Mouse (Mus musculus) embryonic facial prominence, embryonic 11.5 days (tissue): ENCODE data around the gene Gm9972. TPM values are rescaled to one million over a fixed set of nuclear protein-coding genes. Genes with fewer than 3 reads are reported as not detected.

Experiments used
- ATAC-seq: fragments of 200-750 bp; cut with Nextera tagmentation; replicated peaks from 2 replicates; pipeline ENCODE4 v1.8.0; 2017; ENCODE audit warnings: low read depth; ENCODE audit not compliant: insufficient number of reproducible peaks, low FRiP score, low TSS enrichment
- DNase-seq: peaks from one replicate; pipeline ENCODE4 v3.0.0-alpha.2; 2015; ENCODE audit warnings: low spot score
- H3K27ac ChIP-seq: fragments of 300-500 bp; sonication (generic); replicated peaks from 2 replicates; pipeline ENCODE4 v1.5.1; 2014; ENCODE audit warnings: mild to moderate bottlenecking, low read depth, low read length, control low read depth
- H3K27me3 ChIP-seq: fragments of 300-500 bp; sonication (generic); 2 replicates; pipeline ENCODE4 v1.6.1; 2014; ENCODE audit warnings: mild to moderate bottlenecking, low read length, moderate library complexity, mixed read lengths; ENCODE audit not compliant: control insufficient read depth, insufficient read depth
- H3K36me3 ChIP-seq: fragments of 300-500 bp; sonication (generic); replicated peaks from 2 replicates; pipeline ENCODE4 v1.6.1; 2014; ENCODE audit warnings: low read depth, mild to moderate bottlenecking, low read length, moderate library complexity, mixed read lengths; ENCODE audit not compliant: control insufficient read depth, insufficient read depth
- H3K4me1 ChIP-seq: fragments of 300-500 bp; sonication (generic); 2 replicates; pipeline ENCODE4 v1.6.1; 2014; ENCODE audit warnings: low read length, mixed read lengths; ENCODE audit not compliant: control insufficient read depth, insufficient read depth
- H3K4me2 ChIP-seq: fragments of 300-500 bp; sonication (generic); 2 replicates; pipeline ENCODE4 v1.6.1; 2014; ENCODE audit warnings: low read depth, mild to moderate bottlenecking, control low read depth, low read length, moderate library complexity
- H3K4me3 ChIP-seq: fragments of 300-500 bp; sonication (generic); 2 replicates; pipeline ENCODE4 v1.5.1; 2014; ENCODE audit warnings: low read depth, low read length, control low read depth
- H3K9ac ChIP-seq: fragments of 300-500 bp; sonication (generic); replicated peaks from 2 replicates; pipeline ENCODE4 v1.6.1; 2014; ENCODE audit warnings: mild to moderate bottlenecking, control low read depth, low read length
- H3K9me3 ChIP-seq: fragments of 300-500 bp; sonication (generic); replicated peaks from 2 replicates; pipeline ENCODE4 v1.6.1; 2016; ENCODE audit warnings: mild to moderate bottlenecking, low read length, inconsistent platforms, mixed read lengths; ENCODE audit not compliant: control insufficient read depth
- WGBS: fragments of 180-500 bp; shearing (Covaris S2); extraction: QIAGEN DNeasy Blood & Tissue Kit; methylation state at CpG from one replicate; pipeline ENCODE4 v1.1.7; 2014; 5-methylcytosine and 5-hydroxymethylcytosine counted together
- polyA plus RNA-seq: library from polyadenylated mRNA; unstranded; fragments of >200 nt; fragmentation: Nextera tagmentation; extraction: Ambion mirVana; gene quantifications from 2 replicates; pipeline ENCODE4 v1.2.1, GENCODE M21; 2014

Gm9972 gene
- polyA plus RNA-seq: not detected in 2 replicates

DNA sequence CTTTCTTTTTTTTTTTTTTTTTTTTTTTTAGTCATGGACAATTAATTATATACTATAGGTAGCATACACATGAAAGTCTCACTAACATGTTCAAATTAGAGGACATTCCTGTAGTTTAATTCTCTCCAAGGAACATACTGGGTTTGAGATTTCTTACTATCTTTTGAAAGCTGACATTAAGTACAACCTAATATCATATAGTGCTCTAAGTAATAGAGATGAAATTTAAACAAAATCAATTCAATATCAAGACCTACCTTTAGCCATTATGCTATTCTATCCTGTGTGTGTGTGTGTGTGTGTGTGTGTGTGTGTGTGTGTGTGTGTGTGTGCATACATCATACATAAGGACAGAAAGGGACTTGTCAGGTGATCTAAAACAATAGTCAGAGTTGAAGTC lies at the start of gene Gm9972:
Gm9972 (plus strand) TSS at position 301 of the 400 bp plus-strand sequence.
- no peaks in the 10 kb centered on the region for H3K27me3 ChIP-seq
- no peaks in the 10 kb centered on the region for H3K9me3 ChIP-seq
- no peak for ATAC-seq
- no peak within 1 kb of the TSS for H3K4me3 ChIP-seq
- no peaks in the 10 kb centered on the region for H3K4me1 ChIP-seq
- no peak for DNase-seq
- no peaks in the 10 kb centered on the region for H3K36me3 ChIP-seq
- no peak within 1 kb of the TSS for H3K4me2 ChIP-seq
- no peak within 1 kb of the TSS for H3K27ac ChIP-seq
- no peak within 1 kb of the TSS for H3K9ac ChIP-seq

DNA sequence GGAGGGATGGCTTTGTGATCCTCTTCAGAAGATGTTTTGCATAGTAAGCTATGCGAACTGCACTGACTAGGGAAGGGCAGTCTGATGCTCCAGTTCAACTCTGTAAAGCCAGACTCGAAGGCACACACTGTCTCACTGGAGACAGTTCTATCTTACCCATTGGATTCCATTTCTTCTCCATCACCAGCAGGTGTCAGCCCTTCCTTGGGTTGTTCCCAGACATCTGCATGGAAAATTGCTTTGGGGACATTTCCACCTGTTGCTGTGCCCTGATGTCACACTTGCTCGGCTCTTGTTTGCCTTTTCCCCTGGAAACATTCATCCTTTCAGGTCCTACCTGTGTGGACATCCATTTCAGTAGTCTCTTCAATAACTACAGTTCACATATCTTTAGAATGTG lies 36.4 kb upstream of the Gm9972 start:
- DNase-seq (peak; percentile 14), ATAC-seq (no peak)
- no peak overlapping the region for H3K4me2 ChIP-seq
- H3K9me3 ChIP-seq: no peaks in the 10 kb centered on the region
- no peaks in the 10 kb centered on the region for H3K4me1 ChIP-seq
- H3K27ac ChIP-seq: no peak overlapping the region
- H3K36me3 ChIP-seq: no peaks in the 10 kb centered on the region
- no peak overlapping the region for H3K9ac ChIP-seq
- WGBS: 40% methylated on average over 3 of the region's 3 CpGs
- no peaks in the 10 kb centered on the region for H3K27me3 ChIP-seq
- no peak overlapping the region for H3K4me3 ChIP-seq

DNA sequence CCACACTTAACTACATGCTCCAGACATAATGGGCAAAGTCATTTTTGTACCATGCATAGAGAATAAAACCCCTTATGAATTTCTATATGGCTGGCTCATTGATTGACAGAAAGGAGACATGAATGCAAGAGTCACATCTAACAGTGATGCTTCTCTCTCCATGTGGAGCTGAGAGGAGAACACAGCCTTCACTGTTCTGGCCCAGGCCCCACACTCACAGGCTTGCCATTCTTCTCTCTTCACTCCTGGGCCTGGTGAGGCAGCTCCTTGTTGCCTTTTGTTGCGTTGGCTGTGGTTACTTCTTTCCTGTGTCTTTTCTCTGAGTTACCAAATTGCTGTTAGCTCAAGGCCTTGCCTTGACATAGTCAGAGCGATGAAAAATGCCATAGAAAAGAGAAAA lies 23.6 kb upstream of the Gm9972 start:
- Histone ChIP-seq H3K4me1 (no peaks in the 10 kb centered on the region), H3K9ac (no peak overlapping the region), H3K4me2 (no peak overlapping the region), H3K36me3 (no peaks in the 10 kb centered on the region), H3K27me3 (no peaks in the 10 kb centered on the region), H3K4me3 (no peak overlapping the region), H3K27ac (no peak overlapping the region), H3K9me3 (no peaks in the 10 kb centered on the region)
- ATAC-seq (no peak), DNase-seq (no peak)
- 55% methylated on average over 2 of the region's 2 CpGs for WGBS

DNA sequence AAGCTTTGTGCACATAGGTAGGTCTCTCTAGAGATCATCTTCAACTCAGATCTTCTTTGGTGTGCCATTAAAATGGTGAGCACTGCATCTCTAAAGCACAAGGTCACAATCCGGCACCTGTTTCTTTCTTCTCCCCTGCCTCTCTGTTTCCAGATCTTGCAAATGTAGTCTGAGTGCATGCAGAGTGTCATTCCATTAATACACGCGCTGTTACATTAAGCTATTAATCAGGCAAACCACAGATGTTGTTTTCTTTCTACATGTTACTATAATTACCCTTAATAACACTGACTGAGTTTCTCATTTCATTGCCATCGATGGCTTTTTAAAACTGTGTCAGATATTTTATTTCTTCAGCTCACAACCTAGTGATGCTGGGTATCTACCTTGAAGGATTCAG lies 22.6 kb upstream of the Gm9972 start:
- Histone ChIP-seq H3K27ac (no peak overlapping the region), H3K27me3 (no peaks in the 10 kb centered on the region), H3K4me3 (no peak overlapping the region), H3K36me3 (no peaks in the 10 kb centered on the region), H3K9me3 (no peaks in the 10 kb centered on the region), H3K4me1 (no peaks in the 10 kb centered on the region), H3K4me2 (no peak overlapping the region), H3K9ac (no peak overlapping the region)
- ATAC-seq (no peak), DNase-seq (no peak)
- 75% methylated on average over 4 of the region's 4 CpGs for WGBS

DNA sequence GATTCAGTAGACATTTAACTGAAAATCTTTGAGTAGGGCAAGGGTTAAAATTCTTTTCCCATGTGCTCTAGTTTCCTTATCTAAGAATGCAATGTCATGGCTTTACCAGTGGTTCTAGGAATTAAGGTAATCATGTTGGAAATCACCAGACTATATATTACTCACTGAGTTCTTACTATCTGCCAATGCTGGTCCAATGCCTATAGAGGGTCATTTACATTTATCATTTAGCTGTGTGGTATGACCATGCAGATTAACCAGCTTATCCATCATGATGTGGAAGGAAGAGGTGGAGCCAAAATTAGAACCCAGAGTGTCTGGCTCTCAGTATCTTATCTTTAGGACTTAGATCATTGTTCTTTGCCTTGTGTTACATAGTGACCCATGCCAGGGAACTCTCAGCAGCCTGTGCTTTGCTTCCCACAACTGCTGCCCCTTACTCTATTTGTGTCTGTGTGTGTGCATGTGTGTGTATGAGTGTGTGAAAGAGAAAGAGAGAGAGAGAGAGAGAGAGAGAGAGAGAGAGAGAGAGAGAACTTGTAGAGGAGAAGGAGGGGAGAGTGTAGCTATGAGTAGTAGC lies 12.3 kb upstream of the Gm9972 start:
- Histone ChIP-seq H3K36me3 (no peaks in the 10 kb centered on the region), H3K4me3 (no peak overlapping the region), H3K27me3 (no peaks in the 10 kb centered on the region), H3K9ac (no peak overlapping the region), H3K4me2 (no peak overlapping the region), H3K9me3 (no peaks in the 10 kb centered on the region), H3K4me1 (no peaks in the 10 kb centered on the region), H3K27ac (no peak overlapping the region)
- ATAC-seq (no peak), DNase-seq (no peak)

DNA sequence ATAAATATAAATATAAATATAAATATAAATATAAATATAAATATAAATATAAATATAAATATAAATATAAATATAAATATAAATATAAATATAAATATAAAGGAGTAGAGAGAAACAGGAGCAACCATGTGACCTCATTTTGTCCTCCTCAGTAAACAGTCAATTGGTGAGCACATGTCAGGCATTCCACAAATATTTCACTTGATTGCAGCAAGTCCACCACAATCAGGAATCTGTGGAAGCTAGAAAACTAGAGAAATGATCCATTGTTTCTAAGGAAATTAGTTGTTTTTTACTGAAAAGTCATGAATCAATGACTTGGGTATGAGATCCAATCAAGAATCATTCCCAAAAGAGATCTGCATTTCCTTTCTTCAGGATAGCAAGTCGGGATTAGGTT lies 5.7 kb upstream of the Gm9972 start:
- 83% methylated on average over 1 of the region's 1 CpGs for WGBS
- Histone ChIP-seq H3K9me3 (no peaks in the 10 kb centered on the region), H3K4me1 (no peaks in the 10 kb centered on the region), H3K4me3 (no peak overlapping the region), H3K27ac (no peak overlapping the region), H3K36me3 (no peaks in the 10 kb centered on the region), H3K4me2 (no peak overlapping the region), H3K9ac (no peak overlapping the region), H3K27me3 (no peaks in the 10 kb centered on the region)
- ATAC-seq: no peak
- DNase-seq: no peak

DNA sequence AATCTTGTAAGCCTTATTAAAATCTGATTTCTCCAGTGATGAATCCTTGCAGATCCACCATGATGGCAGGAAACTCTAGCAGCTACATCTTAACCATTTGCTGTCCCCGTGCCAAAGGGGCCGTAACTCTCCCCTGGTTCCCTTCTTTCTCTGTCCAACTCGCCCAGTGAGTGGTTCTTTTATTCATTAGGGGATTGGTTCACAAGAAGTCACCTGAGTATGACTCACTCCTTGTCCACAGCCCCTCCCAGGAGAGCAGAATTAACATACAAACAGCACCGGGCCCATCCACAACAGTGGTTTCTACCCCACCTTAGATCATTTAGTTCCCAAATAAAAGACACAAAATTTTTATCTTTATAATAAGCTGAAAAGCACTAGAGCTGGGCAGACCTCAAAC lies 3.4 kb upstream of the Gm9972 start:
- DNase-seq: no peak
- Histone ChIP-seq H3K27me3 (no peaks in the 10 kb centered on the region), H3K9me3 (no peaks in the 10 kb centered on the region), H3K9ac (no peak overlapping the region), H3K4me3 (no peak overlapping the region), H3K4me1 (no peaks in the 10 kb centered on the region), H3K36me3 (no peaks in the 10 kb centered on the region), H3K27ac (no peak overlapping the region), H3K4me2 (no peak overlapping the region)
- ATAC-seq: no peak
- 77% methylated on average over 4 of the region's 4 CpGs for WGBS

DNA sequence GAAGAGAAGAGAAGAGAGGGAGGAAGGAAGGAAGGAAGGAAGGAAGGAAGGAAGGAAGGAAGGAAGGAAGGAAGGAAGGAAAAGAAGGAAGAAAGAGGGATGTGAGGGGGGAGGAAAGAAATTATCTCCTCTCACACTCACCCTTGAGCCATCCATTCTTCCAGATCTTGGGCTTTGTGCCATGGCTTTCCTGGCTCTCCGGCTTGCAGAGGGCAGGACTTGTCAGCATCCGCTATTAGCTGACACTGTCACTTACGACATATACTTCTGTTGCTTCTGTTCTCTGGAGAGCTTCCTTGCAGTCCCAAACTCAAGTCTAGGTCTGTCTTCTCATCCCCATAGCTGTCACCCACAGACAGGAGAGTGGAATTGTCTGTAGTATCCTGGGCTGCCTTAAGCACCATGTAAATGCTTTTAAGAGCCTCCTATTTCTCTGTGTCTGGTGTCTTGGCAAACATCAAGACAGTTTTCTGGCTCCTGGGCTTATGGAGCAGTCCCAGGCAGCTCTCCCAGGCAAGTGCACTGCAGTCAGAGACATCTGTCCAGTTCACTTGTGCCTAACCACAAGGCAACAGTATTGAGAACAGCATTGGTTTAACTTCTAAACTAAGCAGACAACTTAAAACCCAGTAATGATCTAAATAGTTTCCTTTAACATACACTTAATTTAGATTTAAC lies 10.5 kb downstream of the Gm9972 start:
- H3K27me3 ChIP-seq: no peaks in the 10 kb centered on the region
- no peak overlapping the region for H3K4me2 ChIP-seq
- no peaks in the 10 kb centered on the region for H3K36me3 ChIP-seq
- DNase-seq (no peak), ATAC-seq (no peak)
- H3K27ac ChIP-seq: no peak overlapping the region
- H3K9ac ChIP-seq: no peak overlapping the region
- no peaks in the 10 kb centered on the region for H3K9me3 ChIP-seq
- WGBS: 81% methylated on average over 3 of the region's 3 CpGs
- H3K4me1 ChIP-seq: no peaks in the 10 kb centered on the region
- H3K4me3 ChIP-seq: no peak overlapping the region
